Mouse (Mus musculus): Measurements from ENCODE around the gene Sacs. TPM values are rescaled to one million over a fixed set of nuclear protein-coding genes. Genes with fewer than 3 reads are reported as not detected.
"Not testable (repeated sequence)": the region's sequence is repeated elsewhere in the genome, so short reads cannot be mapped to it uniquely, and the experiment has no call there.

The Sacs gene
- polyA plus RNA-seq, 1 experiment from 2014 or later: 1.1 TPM

DNA sequence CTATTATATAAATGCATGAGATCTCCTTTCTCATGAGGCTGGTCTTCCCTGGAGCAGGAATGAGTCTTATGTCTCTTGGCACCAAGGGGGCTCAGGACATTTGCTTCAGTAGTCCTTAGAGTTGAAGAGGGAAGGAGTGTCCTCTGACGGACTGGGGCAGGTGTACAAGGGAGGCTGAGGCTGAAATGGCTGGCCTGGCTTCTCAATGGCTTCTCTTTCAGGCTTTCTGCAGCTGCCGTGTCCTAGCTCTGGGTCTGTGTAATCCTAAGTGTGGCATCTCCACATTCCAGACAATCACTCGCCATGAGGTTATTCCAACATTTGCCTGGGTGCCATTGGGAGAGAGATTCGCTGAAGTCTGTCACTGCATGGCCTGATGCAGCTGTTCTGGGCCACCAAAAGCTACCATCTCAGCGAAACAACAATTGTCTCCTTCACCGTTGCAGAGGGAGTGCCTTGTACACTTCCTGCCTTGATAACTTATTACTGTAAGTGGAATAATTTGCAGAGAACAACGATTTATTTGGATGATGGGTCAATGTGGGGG lies 9.2 kb upstream of the Sacs start:
- no peak overlapping the region for H3K4me2 ChIP-seq
- no peak overlapping the region for H3K4me3 ChIP-seq (replicated peaks)
- ATAC-seq (ENCODE audit: insufficient read depth): no peak
- H3K9ac ChIP-seq: no peak overlapping the region
- no peaks in the 10 kb centered on the region for H3K27me3 ChIP-seq
- no peaks in the 10 kb centered on the region for H3K36me3 ChIP-seq (replicated peaks)
- WGBS (ENCODE audit: insufficient replicate concordance): 52% methylated on average over 7 of the region's 7 CpGs
- H3K4me1 ChIP-seq (replicated peaks): no peaks in the 10 kb centered on the region
- H3K27ac ChIP-seq (replicated peaks): no peak overlapping the region
- H3K9me3 ChIP-seq (replicated peaks): no peaks in the 10 kb centered on the region

DNA sequence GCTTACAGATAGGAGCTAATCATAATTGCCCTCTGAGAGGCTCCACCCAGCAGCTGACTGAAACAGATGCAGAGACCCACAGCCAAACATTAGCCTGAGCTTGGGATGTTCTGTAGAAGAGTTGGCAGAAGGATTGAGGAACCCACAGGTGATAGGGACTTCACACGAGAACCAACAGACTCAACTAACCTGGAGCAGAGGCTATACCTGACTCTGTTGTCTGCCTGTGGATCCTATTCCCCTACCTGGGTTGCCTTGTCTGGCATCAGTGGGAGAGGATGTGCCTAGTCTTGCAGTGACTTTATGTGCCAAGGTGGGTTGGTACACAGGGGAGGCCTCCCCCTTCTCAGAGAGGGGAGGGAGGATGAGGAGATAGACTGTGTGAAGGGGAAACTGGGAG lies 5.7 kb upstream of the Sacs start:
- no peak for ATAC-seq (ENCODE audit: insufficient read depth)
- H3K27me3 ChIP-seq: peaks cover 2% of the 10 kb centered on the region; the same call in 1 of the 2 replicates
- H3K4me3 ChIP-seq (replicated peaks): no peak overlapping the region
- no peak overlapping the region for H3K9ac ChIP-seq
- H3K4me2 ChIP-seq: no peak overlapping the region
- no peaks in the 10 kb centered on the region for H3K9me3 ChIP-seq (replicated peaks)
- 55% methylated on average over 1 of the region's 1 CpGs for WGBS (ENCODE audit: insufficient replicate concordance)
- no peak overlapping the region for H3K27ac ChIP-seq (replicated peaks)
- no peaks in the 10 kb centered on the region for H3K4me1 ChIP-seq (replicated peaks)
- no peaks in the 10 kb centered on the region for H3K36me3 ChIP-seq (replicated peaks)

DNA sequence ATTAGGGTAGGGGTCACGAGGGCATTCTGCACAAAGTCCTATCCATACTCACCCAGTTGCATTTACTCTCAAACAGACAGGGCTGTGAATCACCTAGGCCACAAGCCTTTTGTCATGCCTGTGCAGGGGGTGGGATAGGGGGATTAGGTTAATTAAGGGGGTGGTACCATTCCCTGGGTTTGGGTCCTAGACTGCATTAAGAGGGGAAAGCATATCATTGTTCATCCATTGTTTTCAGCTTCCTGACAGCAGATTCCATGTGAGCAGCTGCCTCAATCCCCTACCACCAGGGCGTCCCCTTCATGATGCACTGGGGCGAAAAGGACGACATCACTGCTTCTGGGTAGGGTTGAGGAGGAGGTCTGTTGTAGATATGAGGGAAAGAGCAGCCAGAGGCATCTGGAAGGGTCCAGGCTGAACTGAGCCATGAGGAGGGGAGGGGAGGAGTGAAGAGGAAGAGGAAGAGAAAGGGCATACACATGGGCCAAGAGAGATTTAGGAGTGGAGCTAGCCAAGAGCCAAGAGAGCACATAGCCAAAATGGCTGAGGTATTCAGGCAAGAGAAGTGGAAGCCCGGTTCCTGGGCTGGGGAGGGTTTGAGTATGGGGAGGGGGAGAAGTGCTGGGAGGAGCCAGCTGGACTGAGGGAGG lies 3.8 kb upstream of the Sacs start:
- Histone ChIP-seq H3K9ac (no peak overlapping the region), H3K9me3 (replicated peaks) (no peaks in the 10 kb centered on the region), H3K4me1 (replicated peaks) (no peaks in the 10 kb centered on the region), H3K4me2 (no peak overlapping the region), H3K4me3 (replicated peaks) (no peak overlapping the region), H3K27ac (replicated peaks) (no peak overlapping the region), H3K27me3 (peaks cover 19% of the 10 kb centered on the region), H3K36me3 (replicated peaks) (no peaks in the 10 kb centered on the region)
- 50% methylated on average over 5 of the region's 5 CpGs for WGBS (ENCODE audit: insufficient replicate concordance)
- no peak for ATAC-seq (ENCODE audit: insufficient read depth)

DNA sequence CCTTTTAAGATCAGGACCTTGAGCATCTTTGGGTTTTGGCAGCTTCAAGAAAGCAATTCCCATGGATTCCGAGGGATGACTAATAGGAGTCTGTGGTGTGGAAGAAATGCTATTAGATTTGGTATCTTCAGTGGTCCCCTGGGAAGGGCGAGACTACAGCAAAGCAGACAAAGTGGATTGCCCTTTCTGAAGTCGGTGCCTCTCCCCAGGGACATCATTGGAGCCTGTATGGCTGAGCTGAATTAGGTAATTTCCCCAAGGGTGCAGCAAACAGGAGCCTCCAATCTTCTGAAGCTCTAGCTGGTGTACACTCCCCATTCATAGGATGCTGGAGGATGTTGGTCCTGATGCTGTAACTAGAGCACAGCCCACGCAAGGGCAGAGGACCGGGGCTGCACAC lies 847 bp upstream of the Sacs start:
- WGBS (ENCODE audit: insufficient replicate concordance): 58% methylated on average over 5 of the region's 5 CpGs
- H3K36me3 ChIP-seq (replicated peaks): no peaks in the 10 kb centered on the region
- H3K27me3 ChIP-seq: peaks cover 24% of the 10 kb centered on the region
- H3K4me1 ChIP-seq (replicated peaks): no peaks in the 10 kb centered on the region
- H3K4me2 ChIP-seq: no peak overlapping the region
- no peak overlapping the region for H3K9ac ChIP-seq
- H3K9me3 ChIP-seq (replicated peaks): no peaks in the 10 kb centered on the region
- H3K27ac ChIP-seq (replicated peaks): no peak overlapping the region
- no peak for ATAC-seq (ENCODE audit: insufficient read depth)
- H3K4me3 ChIP-seq (replicated peaks): no peak overlapping the region

DNA sequence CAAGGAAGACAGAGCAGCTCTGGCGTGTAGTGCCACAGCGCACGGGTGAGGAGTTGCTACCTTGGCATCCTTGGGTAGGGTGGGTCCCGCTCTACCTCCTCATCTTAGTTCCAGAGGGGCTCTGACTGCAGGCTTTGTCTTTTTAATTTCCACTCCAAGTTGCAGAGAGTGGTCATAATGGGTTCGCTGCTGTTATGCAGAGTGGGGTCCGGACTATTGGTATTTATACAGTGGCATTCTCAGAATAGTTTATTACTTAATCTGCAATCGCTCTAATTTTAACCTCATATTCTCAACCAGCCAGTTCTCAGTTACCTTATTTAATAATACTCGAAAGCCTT lies 440 bp downstream of the Sacs start:
- no peaks in the 10 kb centered on the region for H3K9me3 ChIP-seq (replicated peaks)
- H3K4me1 ChIP-seq (replicated peaks): no peaks in the 10 kb centered on the region
- H3K27ac ChIP-seq (replicated peaks): no peak overlapping the region
- peak overlapping the region; percentile 31 for H3K4me3 ChIP-seq (replicated peaks)
- no peak for ATAC-seq (ENCODE audit: insufficient read depth)
- no peaks in the 10 kb centered on the region for H3K36me3 ChIP-seq (replicated peaks)
- 23% methylated on average over 8 of the region's 8 CpGs for WGBS (ENCODE audit: insufficient replicate concordance)
- no peak overlapping the region for H3K9ac ChIP-seq
- peak overlapping the region; percentile 46 for H3K4me2 ChIP-seq
- H3K27me3 ChIP-seq: peaks cover 24% of the 10 kb centered on the region

DNA sequence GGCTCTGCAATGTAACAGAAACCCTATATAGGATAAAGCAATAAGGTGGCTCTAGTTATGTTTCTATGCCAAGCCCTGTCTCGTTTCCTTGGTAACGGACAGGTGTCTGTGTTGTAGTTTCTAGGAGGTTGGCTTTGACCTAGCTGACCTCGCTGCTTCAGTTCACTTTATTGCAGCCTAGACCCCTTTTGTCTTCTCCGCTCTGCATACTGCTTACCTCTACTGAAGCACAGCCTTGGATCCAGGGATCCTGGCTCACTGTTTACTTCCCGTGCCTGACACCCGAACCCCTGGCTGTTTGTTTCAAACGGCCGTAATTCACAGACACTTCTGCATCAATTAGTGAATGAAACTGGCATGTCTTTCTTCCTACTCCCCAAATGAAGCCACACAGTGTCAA lies 5.1 kb downstream of the Sacs start:
- WGBS (ENCODE audit: insufficient replicate concordance): 63% methylated on average over 8 of the region's 8 CpGs

DNA sequence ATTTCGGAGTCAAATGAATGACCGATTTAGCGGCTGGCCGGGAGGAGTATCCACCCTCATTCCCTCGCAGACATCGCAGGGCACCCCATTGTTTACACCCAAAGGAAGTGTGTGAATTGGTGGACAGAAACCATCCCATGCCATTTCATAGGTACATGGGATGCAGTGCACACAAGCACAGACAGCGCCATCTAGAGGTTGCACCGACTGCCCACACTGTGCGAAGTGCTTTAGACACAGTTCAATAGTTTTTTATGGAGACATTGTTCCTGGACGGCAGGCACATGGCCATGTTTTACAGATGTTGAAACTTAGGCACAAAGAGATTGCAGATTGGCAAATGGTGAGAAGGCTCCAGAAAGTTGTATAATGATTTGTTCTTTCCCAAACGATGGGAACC lies 5.6 kb downstream of the Sacs start:
- 34% methylated on average over 11 of the region's 11 CpGs for WGBS (ENCODE audit: insufficient replicate concordance)
- ATAC-seq (ENCODE audit: insufficient read depth): no peak
- Histone ChIP-seq H3K4me2 (no peak overlapping the region), H3K27ac (replicated peaks) (no peak overlapping the region), H3K9ac (no peak overlapping the region), H3K9me3 (replicated peaks) (no peaks in the 10 kb centered on the region), H3K27me3 (peaks cover 10% of the 10 kb centered on the region), H3K4me1 (replicated peaks) (no peaks in the 10 kb centered on the region), H3K36me3 (replicated peaks) (no peaks in the 10 kb centered on the region), H3K4me3 (replicated peaks) (no peak overlapping the region)

More for the DNA sequence above, 5.1 kb downstream of the Sacs start:
- no peak overlapping the region for H3K4me3 ChIP-seq (replicated peaks)
- no peaks in the 10 kb centered on the region for H3K4me1 ChIP-seq (replicated peaks)
- H3K27me3 ChIP-seq: peaks cover 14% of the 10 kb centered on the region
- no peak for ATAC-seq (ENCODE audit: insufficient read depth)
- no peaks in the 10 kb centered on the region for H3K9me3 ChIP-seq (replicated peaks)
- H3K4me2 ChIP-seq: no peak overlapping the region
- no peak overlapping the region for H3K27ac ChIP-seq (replicated peaks)
- H3K9ac ChIP-seq: no peak overlapping the region
- no peaks in the 10 kb centered on the region for H3K36me3 ChIP-seq (replicated peaks)

DNA sequence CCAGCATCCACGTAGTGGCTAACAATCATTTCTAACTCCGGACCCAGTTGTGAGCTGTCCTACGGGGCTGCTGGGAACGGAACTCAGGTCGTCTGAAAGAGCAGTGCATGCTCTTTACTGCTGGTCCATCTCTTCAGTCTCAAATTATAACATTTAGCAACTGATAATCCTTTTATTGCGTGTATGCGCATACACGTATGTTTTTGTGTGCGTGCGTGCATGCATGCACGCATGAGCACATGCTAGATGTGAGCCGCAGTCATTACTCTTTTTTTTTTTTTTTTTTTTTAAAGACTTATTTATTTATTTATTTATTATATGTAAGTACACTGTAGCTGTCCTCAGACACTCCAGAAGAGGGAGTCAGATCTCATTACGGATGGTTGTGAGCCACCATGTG lies 12.2 kb downstream of the Sacs start:
- WGBS (ENCODE audit: insufficient replicate concordance): 83% methylated on average over 13 of the region's 13 CpGs
- not testable (repeated sequence) for ATAC-seq (ENCODE audit: insufficient read depth); H3K27me3 ChIP-seq; H3K27ac ChIP-seq (replicated peaks); H3K4me1 ChIP-seq (replicated peaks); H3K4me2 ChIP-seq; H3K9ac ChIP-seq; H3K9me3 ChIP-seq (replicated peaks); H3K36me3 ChIP-seq (replicated peaks); H3K4me3 ChIP-seq (replicated peaks)

DNA sequence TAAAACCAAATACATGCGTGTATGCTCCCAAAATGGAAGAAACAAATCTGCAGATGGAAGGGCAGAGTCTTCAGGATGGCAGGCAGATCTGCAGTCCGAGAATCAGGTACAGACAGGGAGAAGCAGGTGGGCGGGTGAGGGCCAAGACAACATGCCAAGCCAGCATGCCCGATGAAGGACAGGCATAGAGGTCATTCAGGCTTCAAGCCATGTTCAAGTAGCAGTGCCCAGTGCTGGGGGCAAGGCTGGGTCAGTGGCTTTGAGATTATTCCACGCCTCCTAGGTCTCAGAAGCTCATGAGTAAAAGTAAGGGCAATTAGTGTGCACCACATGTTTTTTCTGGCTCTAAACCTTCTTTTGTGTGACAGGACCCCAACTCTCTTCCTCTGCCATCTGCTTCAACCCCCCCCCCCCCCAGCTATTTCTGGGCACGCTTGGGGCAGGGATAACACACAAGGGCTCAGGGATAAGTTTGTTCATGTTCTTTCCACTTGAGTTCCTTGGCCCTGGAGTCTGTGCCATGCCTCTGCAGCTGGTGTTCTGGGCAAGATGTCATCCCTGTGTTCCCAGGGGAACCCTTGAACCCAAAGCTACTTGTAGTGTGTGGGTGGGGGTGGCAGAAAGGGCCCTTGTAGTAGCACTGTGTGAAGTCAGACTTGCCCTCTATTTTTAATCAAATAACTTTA lies 16.8 kb downstream of the Sacs start:
- Histone ChIP-seq H3K4me3 (replicated peaks) (no peak overlapping the region), H3K27me3 (no peaks in the 10 kb centered on the region), H3K36me3 (replicated peaks) (no peaks in the 10 kb centered on the region), H3K9ac (no peak overlapping the region), H3K9me3 (replicated peaks) (no peaks in the 10 kb centered on the region), H3K4me2 (no peak overlapping the region), H3K27ac (replicated peaks) (no peak overlapping the region), H3K4me1 (replicated peaks) (no peaks in the 10 kb centered on the region)
- 52% methylated on average over 6 of the region's 6 CpGs for WGBS (ENCODE audit: insufficient replicate concordance)
- ATAC-seq (ENCODE audit: insufficient read depth): no peak

DNA sequence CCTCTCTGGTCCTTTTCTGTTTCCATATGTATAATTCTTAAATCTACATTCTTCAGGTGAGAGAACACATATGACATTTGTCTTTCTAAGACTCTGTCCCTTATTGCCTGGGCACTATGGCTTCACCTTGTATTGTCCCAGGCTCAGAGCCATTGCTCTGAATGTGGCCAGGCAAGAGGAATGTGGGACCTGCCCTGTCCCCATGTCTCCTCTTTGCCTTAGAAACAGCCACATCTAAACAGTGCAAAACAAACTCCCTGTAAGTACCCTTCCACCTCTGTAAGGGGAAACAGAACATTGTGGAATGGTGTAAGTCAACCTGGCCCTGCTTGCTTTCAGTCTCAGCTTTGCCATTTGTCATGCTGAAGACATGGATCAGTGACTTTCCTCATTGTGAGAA lies 17.4 kb downstream of the Sacs start:
- no peak for ATAC-seq (ENCODE audit: insufficient read depth)
- Histone ChIP-seq H3K9me3 (replicated peaks) (no peaks in the 10 kb centered on the region), H3K4me3 (replicated peaks) (no peak overlapping the region), H3K27me3 (no peaks in the 10 kb centered on the region), H3K27ac (replicated peaks) (no peak overlapping the region), H3K4me2 (no peak overlapping the region), H3K9ac (no peak overlapping the region), H3K4me1 (replicated peaks) (no peaks in the 10 kb centered on the region), H3K36me3 (replicated peaks) (no peaks in the 10 kb centered on the region)

DNA sequence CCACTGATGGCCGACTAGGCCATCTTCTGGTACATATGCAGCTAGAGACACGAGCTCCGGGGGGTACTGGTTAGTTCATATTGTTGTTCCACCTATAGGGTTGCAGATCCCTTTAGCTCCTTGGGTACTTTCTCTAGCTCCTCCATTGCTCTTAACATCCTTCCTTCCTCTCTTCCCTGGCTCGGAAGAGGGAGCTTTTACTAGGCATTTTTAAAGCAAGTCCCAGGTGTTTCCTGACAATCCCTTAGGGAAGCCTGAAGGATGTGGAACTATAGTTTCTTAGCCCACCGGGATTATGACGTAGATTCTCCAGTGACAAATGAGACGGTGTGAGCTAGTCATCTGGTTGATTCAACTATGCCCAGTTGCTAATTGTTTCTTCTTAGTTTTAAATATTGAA lies 19.2 kb downstream of the Sacs start:
- H3K27ac ChIP-seq (replicated peaks); H3K4me2 ChIP-seq; H3K36me3 ChIP-seq (replicated peaks); H3K9ac ChIP-seq; H3K9me3 ChIP-seq (replicated peaks); H3K27me3 ChIP-seq; H3K4me1 ChIP-seq (replicated peaks); H3K4me3 ChIP-seq (replicated peaks); ATAC-seq (ENCODE audit: insufficient read depth): not testable (repeated sequence)
- WGBS (ENCODE audit: insufficient replicate concordance): 64% methylated on average over 6 of the region's 7 CpGs

DNA sequence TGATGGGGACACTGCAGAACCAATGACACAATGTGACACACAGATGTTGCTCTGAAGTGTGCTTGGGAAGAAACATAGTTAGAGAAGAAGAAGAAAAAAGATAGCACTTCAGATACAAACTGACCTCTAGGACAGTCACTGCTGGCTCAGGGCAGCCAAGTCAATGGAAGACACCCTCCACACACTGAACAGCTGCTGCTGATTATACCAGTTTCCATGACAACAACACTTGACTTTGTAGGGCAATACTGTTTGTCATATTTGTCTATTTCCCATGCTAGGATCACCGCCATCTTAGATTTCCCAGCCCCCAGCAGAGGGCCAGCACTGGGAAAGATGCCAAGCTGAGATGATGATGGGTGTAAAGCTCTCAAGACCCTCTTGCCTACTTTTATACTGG lies 22.7 kb downstream of the Sacs start:
- no peaks in the 10 kb centered on the region for H3K27me3 ChIP-seq
- ATAC-seq (ENCODE audit: insufficient read depth): no peak
- WGBS (ENCODE audit: insufficient replicate concordance): 74% methylated on average over 1 of the region's 1 CpGs
- H3K4me2 ChIP-seq: no peak overlapping the region
- no peaks in the 10 kb centered on the region for H3K4me1 ChIP-seq (replicated peaks)
- H3K9ac ChIP-seq: no peak overlapping the region
- H3K4me3 ChIP-seq (replicated peaks): no peak overlapping the region
- H3K27ac ChIP-seq (replicated peaks): no peak overlapping the region
- no peaks in the 10 kb centered on the region for H3K36me3 ChIP-seq (replicated peaks)
- H3K9me3 ChIP-seq (replicated peaks): no peaks in the 10 kb centered on the region
